Mouse (Mus musculus): ENCODE measurements at regions not wholly inside any gene's neighbourhood (a gene's known extent, or its start where the extent isn't known, plus 50 kb on each side); places are given as distances from the start of the nearest gene placed in this dataset.

- Histone ChIP-seq H3K9me3 (ENCODE audit: low read length) (no peaks in the 10 kb centered on the region), H3K27ac (ENCODE audit: low read depth, low read length) (no peak overlapping the region), H3K4me1 (ENCODE audit: insufficient read depth, low read length) (no peaks in the 10 kb centered on the region; the same call in 1 of the 2 replicates), H3K4me3 (ENCODE audit: low read depth, low read length) (no peak overlapping the region), H3K36me3 (ENCODE audit: insufficient read depth, low read length) (no peaks in the 10 kb centered on the region), H3K9ac (replicated peaks; ENCODE audit: low read length, poor library complexity, severe bottlenecking) (no peak overlapping the region), H3K27me3 (ENCODE audit: insufficient read depth, low read length) (no peaks in the 10 kb centered on the region), H3K4me2 (ENCODE audit: low read depth, low read length, poor library complexity, severe bottlenecking) (no peak overlapping the region)
- DNase-seq (ENCODE audit: low spot score) (no peak), ATAC-seq (ENCODE audit: low FRiP score) (no peak)
- WGBS: 89% methylated on average over 6 of the region's 6 CpGs
- no peak for TF ChIP-seq CTCF (IDR thresholded peaks at IDR 0.05)
Measured at GRCm38 (mm10) chr8:26309764-26310163, 190.4 kb downstream of the Gm45692 start.

DNA sequence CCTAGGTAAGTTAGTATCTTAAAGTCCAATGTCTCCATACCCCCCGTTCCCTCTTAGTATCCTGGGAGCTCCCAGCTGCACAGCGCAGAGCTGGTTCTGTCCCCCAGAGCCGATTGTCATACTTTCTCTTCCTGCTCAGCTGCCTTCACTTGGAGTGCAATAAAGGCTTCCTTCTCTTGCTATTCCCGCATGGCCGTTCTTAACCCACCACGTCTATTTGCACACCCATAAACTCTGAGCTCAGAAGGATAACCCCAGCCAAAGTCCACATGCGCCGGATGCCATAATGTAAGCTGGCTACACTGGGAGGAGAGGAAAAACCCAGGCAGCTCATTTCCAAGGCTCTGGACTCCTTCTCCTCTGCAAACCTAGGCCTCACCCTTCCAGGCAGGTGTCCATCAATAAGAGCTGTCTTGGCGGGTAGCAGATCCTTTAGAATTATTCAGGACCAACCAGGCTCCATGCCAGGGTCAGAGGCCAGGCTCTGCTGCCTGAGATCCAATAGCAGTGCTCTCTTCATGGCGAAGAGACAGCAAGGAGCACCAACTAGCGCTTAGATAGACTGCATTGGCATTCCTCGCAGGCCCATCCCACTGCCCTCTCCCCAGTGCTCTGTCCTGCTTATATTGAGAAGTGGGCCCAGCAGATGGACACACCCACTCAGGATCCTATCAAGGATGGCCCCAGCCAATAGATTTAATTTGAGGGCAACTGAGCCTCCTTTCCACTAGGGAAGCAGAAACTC is 204.4 kb downstream of the Gm45692 start:
- no peak for ATAC-seq (ENCODE audit: low FRiP score)
- DNase-seq (ENCODE audit: low spot score): no peak
- Histone ChIP-seq H3K9me3 (ENCODE audit: low read length) (no peaks in the 10 kb centered on the region), H3K9ac (replicated peaks; ENCODE audit: low read length, poor library complexity, severe bottlenecking) (no peak overlapping the region), H3K4me2 (ENCODE audit: low read depth, low read length, poor library complexity, severe bottlenecking) (no peak overlapping the region), H3K4me1 (ENCODE audit: insufficient read depth, low read length) (no peaks in the 10 kb centered on the region), H3K4me3 (ENCODE audit: low read depth, low read length) (no peak overlapping the region), H3K27me3 (ENCODE audit: insufficient read depth, low read length) (no peaks in the 10 kb centered on the region), H3K27ac (ENCODE audit: low read depth, low read length) (no peak overlapping the region), H3K36me3 (ENCODE audit: insufficient read depth, low read length) (no peaks in the 10 kb centered on the region)
- 92% methylated on average over 12 of the region's 12 CpGs for WGBS
- no peak for TF ChIP-seq CTCF (IDR thresholded peaks at IDR 0.05)

GRCm38 (mm10) chr8:26324606-26325005 is 205.3 kb downstream of the Gm45692 start:
- no peaks in the 10 kb centered on the region for H3K27me3 ChIP-seq (ENCODE audit: insufficient read depth, low read length)
- ATAC-seq (ENCODE audit: low FRiP score) (no peak), DNase-seq (ENCODE audit: low spot score) (no peak)
- no peaks in the 10 kb centered on the region for H3K36me3 ChIP-seq (ENCODE audit: insufficient read depth, low read length)
- WGBS: 77% methylated on average over 3 of the region's 3 CpGs
- no peak for TF ChIP-seq CTCF (IDR thresholded peaks at IDR 0.05)
- no peak overlapping the region for H3K27ac ChIP-seq (ENCODE audit: low read depth, low read length)
- no peaks in the 10 kb centered on the region for H3K4me1 ChIP-seq (ENCODE audit: insufficient read depth, low read length)
- H3K9ac ChIP-seq (replicated peaks; ENCODE audit: low read length, poor library complexity, severe bottlenecking): no peak overlapping the region
- H3K4me3 ChIP-seq (ENCODE audit: low read depth, low read length): no peak overlapping the region
- no peak overlapping the region for H3K4me2 ChIP-seq (ENCODE audit: low read depth, low read length, poor library complexity, severe bottlenecking)
- H3K9me3 ChIP-seq (ENCODE audit: low read length): no peaks in the 10 kb centered on the region

DNA sequence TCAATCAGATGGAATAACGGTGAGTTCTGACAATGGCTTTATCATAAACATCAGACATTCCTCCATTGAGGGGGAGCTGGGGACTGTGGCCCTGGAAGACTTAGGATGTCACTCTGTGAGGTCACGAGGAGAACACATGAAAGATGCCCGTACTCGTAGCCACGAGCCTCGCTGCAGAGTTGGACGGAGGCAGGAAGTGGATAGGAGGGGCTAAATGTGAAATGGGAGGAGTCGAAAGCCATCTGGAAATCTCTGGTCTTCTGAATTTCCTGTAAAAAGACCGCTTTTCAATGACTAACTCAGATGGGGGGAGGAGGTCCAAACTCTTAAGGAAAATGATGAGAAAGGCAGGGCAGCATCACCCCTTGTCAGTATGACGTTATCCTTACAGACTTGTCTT is 210.5 kb downstream of the Gm45692 start:
- Histone ChIP-seq H3K4me1 (ENCODE audit: insufficient read depth, low read length) (no peaks in the 10 kb centered on the region), H3K27ac (ENCODE audit: low read depth, low read length) (no peak overlapping the region), H3K9ac (replicated peaks; ENCODE audit: low read length, poor library complexity, severe bottlenecking) (no peak overlapping the region), H3K4me3 (ENCODE audit: low read depth, low read length) (no peak overlapping the region), H3K27me3 (ENCODE audit: insufficient read depth, low read length) (no peaks in the 10 kb centered on the region), H3K9me3 (ENCODE audit: low read length) (no peaks in the 10 kb centered on the region), H3K4me2 (ENCODE audit: low read depth, low read length, poor library complexity, severe bottlenecking) (no peak overlapping the region), H3K36me3 (ENCODE audit: insufficient read depth, low read length) (no peaks in the 10 kb centered on the region)
- TF ChIP-seq CTCF (IDR thresholded peaks at IDR 0.05): no peak
- DNase-seq (ENCODE audit: low spot score) (no peak), ATAC-seq (ENCODE audit: low FRiP score) (no peak)
- 81% methylated on average over 10 of the region's 10 CpGs for WGBS

- ATAC-seq (ENCODE audit: low FRiP score): no peak
- no peak overlapping the region for H3K4me2 ChIP-seq (ENCODE audit: low read depth, low read length, poor library complexity, severe bottlenecking)
- no peak overlapping the region for H3K9ac ChIP-seq (replicated peaks; ENCODE audit: low read length, poor library complexity, severe bottlenecking)
- H3K27me3 ChIP-seq (ENCODE audit: insufficient read depth, low read length): no peaks in the 10 kb centered on the region
- H3K4me1 ChIP-seq (ENCODE audit: insufficient read depth, low read length): no peaks in the 10 kb centered on the region
- H3K27ac ChIP-seq (ENCODE audit: low read depth, low read length): no peak overlapping the region
- H3K4me3 ChIP-seq (ENCODE audit: low read depth, low read length): no peak overlapping the region
- no peaks in the 10 kb centered on the region for H3K9me3 ChIP-seq (ENCODE audit: low read length)
- 79% methylated on average over 5 of the region's 5 CpGs for WGBS
- TF ChIP-seq CTCF (IDR thresholded peaks at IDR 0.05): no peak
- peak; percentile 16 for DNase-seq (ENCODE audit: low spot score)
- no peaks in the 10 kb centered on the region for H3K36me3 ChIP-seq (ENCODE audit: insufficient read depth, low read length)
Measured at GRCm38 (mm10) chr8:26336906-26337650, 217.7 kb downstream of the Gm45692 start.

DNA sequence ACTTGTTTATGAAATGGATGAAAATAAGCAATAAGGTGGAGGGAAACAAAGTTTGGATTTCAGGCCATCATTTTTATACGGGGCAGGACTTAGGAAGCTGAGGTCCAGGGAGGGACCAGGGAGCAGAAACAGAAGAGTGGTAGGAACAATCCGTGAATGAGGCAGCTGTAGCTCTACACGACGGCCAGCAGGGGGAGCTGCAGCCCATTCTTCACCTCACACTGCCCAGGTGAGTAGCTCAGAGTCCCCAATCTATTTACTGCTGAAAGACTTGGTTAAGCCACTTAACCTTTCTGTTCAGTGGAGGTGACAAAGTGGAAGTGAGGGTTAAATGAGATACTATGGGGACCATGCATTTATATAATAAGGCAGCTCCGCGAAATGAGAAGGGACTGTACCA is 225.7 kb downstream of the Gm45692 start:
- Histone ChIP-seq H3K4me2 (ENCODE audit: low read depth, low read length, poor library complexity, severe bottlenecking) (no peak overlapping the region), H3K27me3 (ENCODE audit: insufficient read depth, low read length) (peaks cover 4% of the 10 kb centered on the region; the same call in 1 of the 2 replicates), H3K4me3 (ENCODE audit: low read depth, low read length) (no peak overlapping the region), H3K27ac (ENCODE audit: low read depth, low read length) (no peak overlapping the region), H3K4me1 (ENCODE audit: insufficient read depth, low read length) (no peaks in the 10 kb centered on the region), H3K9me3 (ENCODE audit: low read length) (no peaks in the 10 kb centered on the region), H3K36me3 (ENCODE audit: insufficient read depth, low read length) (no peaks in the 10 kb centered on the region), H3K9ac (replicated peaks; ENCODE audit: low read length, poor library complexity, severe bottlenecking) (no peak overlapping the region)
- ATAC-seq (ENCODE audit: low FRiP score): 0 out of 2 replicates have a peak, but pooled peaks have one; percentile 44
- TF ChIP-seq CTCF (IDR thresholded peaks at IDR 0.05): peak; percentile 90
- peak; percentile 54 for DNase-seq (ENCODE audit: low spot score)
- 32% methylated on average over 6 of the region's 6 CpGs for WGBS
